9 mouse cellular contexts compared by ENCODE assay signal in the genomic region with DNA sequence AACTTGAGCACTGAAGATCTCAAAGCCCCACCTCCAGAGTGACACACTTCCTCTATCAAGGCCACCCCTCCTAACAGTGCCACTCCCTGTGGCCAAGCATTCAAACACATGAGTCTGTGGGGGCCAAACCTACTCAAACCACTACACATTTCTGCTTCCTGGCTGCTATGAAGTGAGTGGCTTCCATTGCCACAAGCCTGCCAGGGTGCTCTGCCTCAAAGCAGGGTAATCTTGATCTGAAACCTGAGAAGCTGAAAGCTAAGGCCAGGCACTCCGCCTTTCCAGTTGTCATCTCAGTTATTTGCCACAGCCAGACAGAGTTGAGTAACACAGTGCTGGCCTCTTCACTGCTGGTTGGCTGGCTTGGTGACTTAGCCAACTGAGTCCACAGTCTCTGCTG.
DNase-seq lines count a peak whose midpoint lies in the region; ATAC-seq lines count a peak whose summit lies in the region.
"Had no signal": no experiment of that assay in that cellular context is flagged by ENCODE, and none has a peak within 500 bp of the region (broad histone marks: within the 10 kb centered on the region; RNA-seq: fewer than 3 reads in every experiment).

No protein-coding gene starts in this region.

- 64% methylated on average over 1 of the region's 1 CpGs for WGBS in liver, embryonic 13.5 days (ENCODE audit: insufficient replicate concordance)
- 59% methylated on average over 1 of the region's 1 CpGs for WGBS in liver, embryonic 12.5 days (ENCODE audit: insufficient replicate concordance)

- H3K4me1 ChIP-seq in liver, embryonic 13.5 days (replicated peaks), result peaks cover 3% of the 10 kb centered on the region; the same call in 1 of the 2 replicates
- H3K4me1 ChIP-seq in liver, embryonic 12.5 days, result peaks cover 8% of the 10 kb centered on the region; the same call in 1 of the 2 replicates

- no peaks in the 10 kb centered on the region for H3K27me3 ChIP-seq in liver, embryonic 13.5 days
- no peaks in the 10 kb centered on the region for H3K27me3 ChIP-seq in liver, embryonic 12.5 days (replicated peaks)
- H3K27me3 ChIP-seq: hindbrain, embryonic 15.5 days had no signal

- H3K4me2 ChIP-seq in liver, embryonic 13.5 days, result no peak overlapping the region
- H3K4me2 ChIP-seq in liver, embryonic 12.5 days, result no peak overlapping the region
- H3K4me2 ChIP-seq: hindbrain, embryonic 15.5 days had no signal

- ATAC-seq in liver, embryonic 13.5 days (ENCODE audit: low read depth), result peak; percentile 25; the same call in 1 of the 2 replicates
- no peak for ATAC-seq in liver, embryonic 12.5 days
- ATAC-seq in megakaryocyte, adult 5-6 weeks (ENCODE audit: poor library complexity, severe bottlenecking), result peak; percentile 55

- no peak overlapping the region for H3K4me3 ChIP-seq in liver, embryonic 13.5 days (replicated peaks)
- H3K4me3 ChIP-seq in liver, embryonic 12.5 days, result no peak overlapping the region
- H3K4me3 ChIP-seq: hindbrain, embryonic 15.5 days had no signal

- no peak overlapping the region for H3K27ac ChIP-seq in liver, embryonic 13.5 days
- H3K27ac ChIP-seq in liver, embryonic 12.5 days, result no peak overlapping the region
- H3K27ac ChIP-seq: hindbrain, embryonic 15.5 days had no signal

- H3K9ac ChIP-seq in liver, embryonic 13.5 days, result no peak overlapping the region
- no peak overlapping the region for H3K9ac ChIP-seq in liver, embryonic 12.5 days
- H3K9ac ChIP-seq: hindbrain, embryonic 15.5 days had no signal

- H3K9me3 ChIP-seq in liver, embryonic 13.5 days (replicated peaks), result no peaks in the 10 kb centered on the region
- no peaks in the 10 kb centered on the region for H3K9me3 ChIP-seq in liver, embryonic 12.5 days (replicated peaks)
- H3K9me3 ChIP-seq: hindbrain, embryonic 15.5 days had no signal

- peak; percentile 33 for DNase-seq in adrenal gland, adult 2 months
- no peak for DNase-seq in adrenal gland, postnatal 4 days (ENCODE audit: low spot score in 2 of 2)
- no peak for DNase-seq in liver, embryonic 13.5 days
- peak; percentile 78 for DNase-seq in adipocyte (ENCODE audit: low spot score)
- no peak for DNase-seq in frontal cortex, postnatal 25 days (ENCODE audit: low spot score in 2 of 2)
- DNase-seq in spleen, adult 18-20 months, result no peak

- no peaks in the 10 kb centered on the region for H3K36me3 ChIP-seq in liver, embryonic 13.5 days
- no peaks in the 10 kb centered on the region for H3K36me3 ChIP-seq in liver, embryonic 12.5 days
- H3K36me3 ChIP-seq: hindbrain, embryonic 15.5 days had no signal

Comparison
In these comparisons a context has a peak if more than half of its experiments do, and no peak if none do; other contexts are left out.
1. DNase-seq: peak in adrenal gland, adult 2 months (single experiment) and adipocyte (single experiment); none in adrenal gland, postnatal 4 days (0 of 2), liver, embryonic 13.5 days (single experiment), frontal cortex, postnatal 25 days (0 of 2) and spleen, adult 18-20 months (0 of 2).